Mouse (Mus musculus) granulocyte monocyte progenitor cell, adult 5-6 weeks (primary cell): ENCODE measurements around the gene Gm10974. TPM values are rescaled to one million over a fixed set of nuclear protein-coding genes. Genes with fewer than 3 reads are reported as not detected.

Source experiments
- ATAC-seq: replicated peaks from 2 replicates; pipeline ENCODE4 v1.8.0; 2016; ENCODE audit warnings: mild to moderate bottlenecking, moderate TSS enrichment, inconsistent platforms; ENCODE audit not compliant: poor library complexity, severe bottlenecking
- total RNA-seq, 2 experiments: library from RNA; stranded (forward) in 1 of 2; stranded (reverse) in 1 of 2; fragments of 200-712, 200-1000 nt in 1 of 2; fragments of >200 nt in 1 of 2; fragmentation: Nextera tagmentation in 1 of 2; gene quantifications; 2 replicates each; pipeline ENCODE4 v1.2.3; 2014 to 2017

The Gm10974 gene
- total RNA-seq, 2 experiments from 2014 or later: not detected

DNA sequence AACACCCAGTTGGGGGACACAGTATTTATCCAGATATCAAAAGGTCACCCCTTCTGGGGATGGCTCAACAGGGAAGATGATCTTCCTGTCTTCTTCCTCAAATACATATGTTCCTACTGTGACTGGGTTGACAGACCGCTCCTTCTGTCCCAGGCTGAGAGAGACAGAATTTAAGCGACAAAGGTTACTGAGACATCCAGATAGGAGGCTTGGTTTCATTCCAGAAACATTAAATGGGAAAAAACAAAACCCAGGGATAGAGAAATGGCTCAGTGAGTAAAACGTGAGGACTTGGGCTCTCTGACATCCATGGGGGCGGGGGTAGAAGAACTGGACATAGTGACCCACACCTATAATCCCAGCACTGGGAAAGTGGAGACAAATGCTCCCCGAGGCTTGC, 37.2 kb downstream of the Gm10974 start:
- ATAC-seq: no peak

DNA sequence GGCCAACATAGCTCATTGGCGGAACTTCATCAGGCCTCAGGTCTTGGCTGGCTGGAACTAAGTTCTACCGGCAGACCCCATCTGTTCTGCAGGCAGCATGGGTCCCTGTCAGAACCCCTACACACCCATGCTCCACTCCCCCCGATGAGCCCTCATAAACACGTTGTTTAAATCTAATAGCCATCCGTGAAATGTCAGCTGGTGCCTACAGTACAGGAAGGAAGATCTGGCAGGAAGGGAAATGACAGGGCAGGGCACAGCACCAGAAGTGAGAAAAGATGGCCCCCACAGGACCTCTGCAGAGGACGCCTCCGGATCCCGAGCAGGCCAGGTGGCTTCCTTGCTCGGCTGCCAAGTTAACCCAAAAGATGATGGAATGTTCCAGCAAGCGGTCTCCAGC, 38.4 kb downstream of the Gm10974 start:
- peak; percentile 43; the same call in 1 of the 2 replicates for ATAC-seq

DNA sequence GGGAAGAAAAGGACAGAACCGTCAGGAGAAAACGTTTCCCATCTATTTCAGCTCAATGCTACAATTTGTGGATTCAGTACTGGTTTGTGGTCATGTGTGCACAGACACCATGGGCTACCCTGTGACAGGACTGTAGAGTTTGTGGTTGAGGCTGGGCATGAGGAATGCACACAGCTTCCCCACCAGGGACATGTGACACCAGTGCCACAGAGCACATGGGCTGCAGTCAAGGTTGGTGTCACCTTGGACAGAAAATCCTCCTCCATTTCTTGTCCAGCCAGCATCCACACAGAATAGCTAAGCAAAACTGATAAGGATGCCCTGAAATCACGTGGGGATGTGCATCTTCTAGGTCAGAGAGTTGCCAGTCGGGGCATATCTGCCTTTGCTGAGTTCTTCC, 39.1 kb downstream of the Gm10974 start:
- peak; percentile 62 for ATAC-seq

DNA sequence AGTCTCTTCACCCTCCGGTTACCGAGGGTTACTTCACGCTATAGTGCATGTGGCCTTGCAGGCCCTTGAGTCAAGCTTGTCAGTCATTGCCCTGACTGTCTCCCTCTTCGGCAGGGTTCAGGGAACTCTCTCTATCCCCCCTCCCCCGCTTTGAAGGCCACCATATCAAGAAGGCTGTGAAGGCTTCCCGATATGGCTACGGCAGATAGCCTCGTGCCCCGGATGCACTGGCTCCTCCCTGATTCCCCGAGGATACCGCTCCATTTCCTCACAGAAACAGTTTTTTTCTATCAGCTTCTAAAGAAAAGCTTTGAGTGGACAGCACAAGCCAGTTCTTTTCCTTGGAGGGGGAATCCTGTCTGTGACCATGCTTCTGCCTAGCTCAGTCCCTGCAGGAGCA, 39.8 kb downstream of the Gm10974 start:
- ATAC-seq: no peak

DNA sequence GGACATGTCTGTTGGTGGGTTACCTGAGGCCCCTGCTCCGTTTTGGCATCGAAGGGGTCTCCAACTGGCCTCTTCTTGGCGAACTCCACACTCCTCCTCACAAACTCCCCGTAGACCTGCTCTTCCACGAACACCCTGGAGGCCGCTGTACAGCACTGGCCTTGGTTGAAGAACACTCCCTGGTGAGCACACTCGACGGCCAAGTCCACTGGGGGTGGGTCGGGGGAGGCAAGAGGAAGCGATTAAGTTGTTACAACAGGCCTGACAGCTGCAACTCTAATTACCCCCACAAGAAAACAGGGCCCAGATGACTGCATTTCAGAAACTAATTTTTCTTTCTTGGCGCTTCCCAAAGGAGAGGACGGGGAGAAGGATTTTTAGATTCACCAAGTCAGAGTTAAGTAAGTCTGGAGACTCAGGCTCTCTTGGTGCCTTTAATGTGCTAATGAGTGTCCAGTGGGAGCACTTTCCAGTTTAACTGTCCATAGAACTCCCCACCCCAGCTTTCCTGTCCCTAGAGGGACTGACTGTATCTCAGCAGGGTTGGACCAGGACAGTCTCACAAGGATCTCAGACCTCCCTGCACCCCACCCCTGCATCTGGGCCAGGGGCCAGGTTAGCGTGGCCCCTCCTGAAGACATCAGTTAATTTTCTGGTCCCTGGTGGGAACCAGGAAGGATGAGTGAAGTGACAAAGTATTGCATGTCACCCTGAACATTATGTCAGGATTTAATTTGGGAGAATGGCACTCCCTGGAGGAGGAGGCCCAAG, 40.4 kb downstream of the Gm10974 start:
- ATAC-seq: no peak

DNA sequence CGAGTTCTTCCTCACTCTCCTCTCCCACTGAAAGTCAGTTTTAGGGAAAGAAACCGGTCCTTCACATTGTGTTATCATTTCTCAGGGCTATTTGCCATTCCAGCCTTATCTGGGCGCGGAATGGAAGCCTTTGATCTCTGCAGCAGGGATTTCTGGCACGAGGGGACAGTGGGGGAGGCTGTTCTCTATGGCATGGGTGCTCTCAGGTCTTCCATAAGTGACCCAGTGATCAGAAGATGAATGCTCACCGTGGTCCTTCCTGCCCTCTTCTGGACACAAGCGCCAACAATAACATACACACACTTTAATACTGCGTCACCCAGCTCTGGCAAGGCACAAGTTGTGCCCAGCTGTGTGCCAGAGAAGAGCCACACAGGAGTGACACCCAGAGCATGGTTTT, 41.3 kb downstream of the Gm10974 start:
- no peak for ATAC-seq

DNA sequence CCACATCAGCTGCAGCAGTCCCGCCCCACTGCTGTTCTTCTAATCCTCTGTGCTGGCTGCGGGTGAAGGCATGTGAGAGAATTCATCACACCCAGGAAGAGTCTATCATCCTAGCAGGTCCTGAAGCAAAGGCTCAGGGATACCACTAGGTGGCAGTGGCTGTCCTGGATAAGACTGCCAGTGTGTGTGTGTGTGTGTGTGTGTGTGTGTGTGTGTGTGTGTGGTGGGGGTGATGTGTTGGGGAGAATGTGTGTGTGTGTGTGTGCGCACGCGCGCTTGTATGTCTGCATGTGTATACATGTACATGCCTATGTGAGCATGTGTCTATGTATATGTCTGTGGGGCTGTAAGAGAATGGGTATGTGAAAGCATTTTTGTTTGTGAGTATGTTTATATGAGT, 43.7 kb downstream of the Gm10974 start:
- peak; percentile 65 for ATAC-seq

DNA sequence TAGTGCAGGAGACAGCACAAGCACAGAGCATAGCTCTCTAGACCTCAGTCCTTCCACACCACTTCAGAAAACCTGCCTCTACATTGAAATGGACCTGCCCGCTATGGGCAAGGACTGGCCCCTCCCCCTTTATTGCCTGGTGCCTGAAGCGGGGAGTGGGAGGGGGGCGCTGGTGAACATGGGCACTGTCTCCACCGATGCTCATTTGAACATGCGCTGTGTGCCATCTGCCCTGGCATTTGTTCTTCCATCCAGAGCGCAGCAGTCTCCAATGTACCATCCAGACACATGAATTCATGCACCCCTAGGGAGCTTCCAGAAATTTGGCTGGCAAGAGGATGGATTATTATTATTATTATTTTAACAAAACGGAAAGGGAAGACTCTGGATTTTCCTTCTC, 47.4 kb downstream of the Gm10974 start:
- no peak for ATAC-seq

DNA sequence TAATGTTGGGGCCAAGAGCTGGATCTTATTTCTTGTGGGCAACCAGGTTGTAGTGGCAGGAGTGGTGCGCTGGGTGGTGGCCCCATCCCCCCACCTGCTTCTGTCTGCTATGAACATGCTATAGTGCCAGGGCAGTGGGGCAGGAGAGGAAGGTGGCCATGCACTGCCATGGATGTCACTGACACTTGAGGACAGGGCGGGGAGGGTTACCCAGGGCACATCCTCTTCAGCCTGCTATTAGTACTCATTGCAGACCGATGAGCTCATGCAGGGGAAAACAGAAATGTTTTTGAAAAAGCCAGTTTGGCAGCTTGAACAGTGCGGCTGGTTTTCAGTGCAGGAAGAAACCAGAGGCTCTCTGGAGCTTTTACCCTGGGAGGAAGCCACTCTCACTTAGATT, 51.1 kb downstream of the Gm10974 start:
- no peak for ATAC-seq

DNA sequence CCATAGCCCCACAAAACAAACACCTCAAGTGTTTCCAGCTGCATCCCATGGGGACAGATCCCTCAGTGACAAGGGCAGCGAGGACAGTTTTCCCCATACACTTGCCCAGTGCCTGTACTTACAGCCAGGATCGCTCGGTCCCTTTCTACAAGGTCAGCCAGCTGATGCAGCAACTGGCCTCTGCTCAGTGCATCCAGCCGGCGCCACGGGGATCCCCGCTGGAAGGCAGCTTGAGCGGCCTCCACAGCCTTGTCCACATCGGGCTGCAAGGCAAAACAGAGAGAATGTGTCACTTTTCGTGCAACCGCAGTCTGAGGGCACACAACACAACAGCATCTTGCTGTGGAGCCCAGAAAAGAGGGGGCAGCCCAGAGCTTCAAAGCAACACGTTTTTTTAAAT, 53.3 kb downstream of the Gm10974 start:
- no peak for ATAC-seq

DNA sequence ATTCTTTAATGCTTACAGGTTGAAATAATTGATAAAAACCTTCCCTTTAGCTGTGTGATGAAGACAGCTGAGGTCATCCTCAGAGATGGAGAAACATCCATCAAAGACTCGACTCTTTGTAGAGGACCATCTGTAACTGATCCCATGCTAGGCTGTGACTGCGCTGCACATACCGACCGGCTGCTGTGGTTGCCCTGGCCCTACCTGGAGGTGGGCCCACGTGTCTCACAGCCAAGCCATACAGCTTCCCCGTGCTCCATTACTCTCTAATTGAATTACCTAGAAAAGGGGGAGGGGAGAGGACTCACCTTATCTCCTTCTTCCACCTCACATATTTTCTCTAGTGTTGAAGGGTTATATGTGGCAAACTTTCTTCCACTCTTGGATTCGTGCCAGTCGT, 56.2 kb downstream of the Gm10974 start:
- no peak for ATAC-seq

DNA sequence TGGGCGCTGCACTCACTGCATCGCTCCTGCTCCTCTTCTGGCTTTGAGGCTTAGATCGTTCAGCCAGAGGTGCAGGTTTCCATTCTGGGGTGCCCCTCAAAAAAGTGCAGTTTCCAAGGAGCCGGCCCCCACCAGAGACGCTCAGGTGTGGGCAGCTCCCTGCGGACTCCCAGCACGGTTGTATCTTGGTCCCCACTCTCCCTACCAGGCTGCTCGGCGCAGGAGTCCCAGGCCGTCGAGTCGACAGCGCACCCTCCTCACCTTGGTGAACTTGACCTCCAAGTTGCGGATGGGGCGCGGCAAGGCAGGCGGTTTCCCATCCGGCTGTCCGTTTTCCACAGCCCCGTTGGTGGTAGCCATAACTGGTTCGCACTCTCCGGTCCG, 61.3 kb downstream of the Gm10974 start:
- ATAC-seq: no peak

DNA sequence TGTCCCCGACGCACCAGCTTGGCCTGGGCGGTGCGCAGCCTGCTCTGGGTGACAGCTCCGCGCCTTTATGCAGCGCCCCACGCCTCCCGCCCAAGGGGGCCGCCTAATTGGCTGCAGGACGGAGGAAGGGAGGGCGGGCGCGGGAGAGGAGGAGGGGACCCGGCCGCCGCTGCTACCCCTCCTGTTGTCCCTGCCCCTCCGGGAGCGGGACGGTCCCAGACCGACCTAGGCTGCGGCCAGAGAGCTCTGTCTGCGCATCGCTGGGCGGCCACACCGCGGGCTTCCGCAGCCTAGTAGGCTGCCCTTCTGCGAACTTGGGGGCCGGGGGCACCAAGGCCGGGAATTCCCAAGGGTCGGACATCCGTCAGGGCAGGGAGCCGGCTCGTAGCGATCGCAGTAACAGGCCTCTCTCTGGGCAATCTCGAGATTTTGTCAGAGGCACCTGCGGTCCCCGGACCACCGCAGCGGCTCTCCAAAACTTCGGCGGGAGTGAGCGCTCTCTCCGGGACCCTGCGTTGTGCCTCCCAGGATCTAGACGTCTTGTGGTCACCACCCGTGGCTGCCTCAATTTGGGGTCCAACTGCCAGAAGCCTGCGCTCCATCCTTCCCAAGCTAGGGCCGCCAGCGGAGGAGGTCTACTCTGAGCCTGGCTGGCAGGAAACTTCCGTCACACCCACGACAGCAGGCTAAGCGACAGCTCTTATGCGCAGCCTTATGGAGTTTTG, 61.9 kb downstream of the Gm10974 start, which contains the start of gene Aldh1a3:
Gene Aldh1a3 (minus strand): TSS at position 81 of the 725 bp plus-strand sequence.
- peak; percentile 78 for ATAC-seq

DNA sequence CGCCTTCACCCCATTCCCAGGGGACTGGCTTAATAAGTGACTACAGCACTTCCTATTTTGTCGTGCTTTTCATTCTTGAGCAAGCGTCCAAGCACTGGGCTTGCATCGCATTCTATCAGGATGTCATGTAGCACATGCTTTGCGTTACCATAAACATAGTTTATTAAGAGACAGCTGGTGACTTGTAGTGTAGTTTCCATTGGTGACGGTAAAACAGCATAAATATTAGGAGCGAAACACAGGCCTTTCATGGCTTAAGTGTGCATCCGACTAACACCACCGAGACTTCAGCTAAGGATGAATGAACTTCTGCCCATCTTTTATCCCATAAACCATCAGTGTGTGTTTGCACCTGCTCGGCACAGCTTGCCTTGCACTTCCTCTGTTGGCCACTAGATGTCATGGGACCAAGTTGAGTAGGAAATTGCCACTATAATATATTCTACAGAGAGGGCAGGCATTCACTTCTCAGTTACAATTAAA, 68.8 kb downstream of the Gm10974 start:
- ATAC-seq: peak; percentile 72

Other genes with a start within 250 kb of the Gm10974 start
- 24.7 and 37.1 TPM in 2 replicates for gene Lrrk1, start 22.4 kb downstream of the Gm10974 start, total RNA-seq (2014; fragmentation: Nextera tagmentation)
- gene Lrrk1, start 22.4 kb downstream of the Gm10974 start, total RNA-seq (2017): 17.1 and 22.6 TPM in 2 replicates
- 0.15 and 0.86 TPM in 2 replicates for gene Aldh1a3, start 61.6 kb downstream of the Gm10974 start, total RNA-seq (2014; fragmentation: Nextera tagmentation)
- not detected in 2 replicates for gene Aldh1a3, start 61.6 kb downstream of the Gm10974 start, total RNA-seq (2017)